Mouse (Mus musculus): ENCODE results near the gene Gm28042.

The Gm28042 gene

DNA sequence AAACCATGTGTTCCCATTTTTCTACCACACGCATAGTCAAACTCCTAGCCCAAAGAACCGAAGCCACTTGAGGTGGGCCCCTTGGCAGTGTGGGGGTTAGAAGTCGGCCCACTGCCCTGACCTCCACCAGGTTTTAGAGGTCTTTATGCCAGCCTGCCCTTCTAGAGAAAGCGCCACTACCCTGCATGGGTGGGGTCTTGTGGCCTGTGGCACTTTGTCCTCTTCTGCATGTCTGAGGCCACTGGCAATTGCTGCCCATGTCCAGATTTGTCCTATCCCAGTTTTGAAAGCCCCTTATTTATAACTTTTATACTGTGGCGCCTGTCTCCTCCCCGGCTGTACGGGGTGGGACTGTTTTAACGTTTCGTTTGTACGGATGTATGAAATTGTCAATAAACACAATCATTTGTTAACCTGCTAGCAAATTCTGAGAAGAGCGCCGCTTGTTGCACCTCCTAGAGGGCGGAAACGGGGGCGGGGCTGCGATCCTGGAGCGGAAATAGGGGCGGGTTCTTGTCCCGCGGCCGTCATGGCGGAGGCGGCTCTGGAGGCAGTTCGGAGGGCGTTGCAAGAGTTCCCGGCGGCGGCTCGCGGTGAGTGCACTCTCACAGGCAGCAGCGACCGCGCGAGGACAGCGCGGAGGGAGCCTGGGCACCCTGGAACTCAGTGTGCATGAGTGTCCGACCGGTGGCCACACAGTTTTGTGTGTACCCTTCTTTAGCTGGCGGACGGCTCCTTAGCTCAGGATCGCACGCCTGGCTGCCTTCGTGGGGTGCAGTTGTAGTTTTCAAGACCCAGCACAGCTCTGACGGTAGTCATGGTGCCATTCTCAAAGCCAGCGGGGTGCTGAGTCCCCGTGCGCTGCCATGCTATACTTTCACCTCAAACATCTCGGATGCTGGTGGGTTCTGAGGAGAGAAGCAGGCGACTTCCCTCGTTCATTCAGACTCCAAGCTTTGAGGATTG lies at the start of gene Gm28042, which contains the start of gene Jmjd7:
Gm28042 (plus strand) TSS at position 510 of the 966 bp plus-strand sequence.
Jmjd7 (plus strand) TSS at position 500 of the 966 bp plus-strand sequence.
- peak; percentile 90 for DNase-seq (ENCODE audit: extremely low spot score, low spot score)

- no peak for DNase-seq (ENCODE audit: extremely low spot score, low spot score)
Observed at GRCm38 (mm10) chr2:119980343-119980986, 46.8 kb upstream of the Gm28042 start.

GRCm38 (mm10) chr2:119981631-119982030 lies 45.7 kb upstream of the Gm28042 start:
- DNase-seq (ENCODE audit: extremely low spot score, low spot score) = no peak

GRCm38 (mm10) chr2:119985871-119986270 lies 41.4 kb upstream of the Gm28042 start:
- DNase-seq (ENCODE audit: extremely low spot score, low spot score) = no peak

DNA sequence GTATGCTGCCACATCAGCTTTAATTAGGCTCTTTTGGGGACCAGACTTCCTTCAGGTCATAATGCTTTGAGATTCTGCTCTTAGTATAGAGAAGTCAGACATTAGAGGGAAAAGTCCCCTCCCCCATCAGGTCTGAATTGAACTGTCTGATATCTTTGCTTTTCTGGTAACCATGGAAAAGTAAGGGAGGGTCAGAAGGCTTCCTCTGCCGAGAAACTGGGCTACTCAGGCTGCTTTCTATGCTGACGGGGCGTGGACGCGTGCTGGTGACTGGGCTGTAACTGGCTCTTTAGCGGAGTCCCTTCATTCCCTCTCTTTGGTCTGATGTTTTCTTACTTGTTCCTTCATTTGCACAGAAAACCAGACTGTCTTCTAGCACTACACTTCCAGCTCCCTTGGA lies 40.9 kb upstream of the Gm28042 start:
- no peak for DNase-seq (ENCODE audit: extremely low spot score, low spot score)

- no peak for DNase-seq (ENCODE audit: extremely low spot score, low spot score)
Observed at GRCm38 (mm10) chr2:119987441-119987840, 39.9 kb upstream of the Gm28042 start.

DNA sequence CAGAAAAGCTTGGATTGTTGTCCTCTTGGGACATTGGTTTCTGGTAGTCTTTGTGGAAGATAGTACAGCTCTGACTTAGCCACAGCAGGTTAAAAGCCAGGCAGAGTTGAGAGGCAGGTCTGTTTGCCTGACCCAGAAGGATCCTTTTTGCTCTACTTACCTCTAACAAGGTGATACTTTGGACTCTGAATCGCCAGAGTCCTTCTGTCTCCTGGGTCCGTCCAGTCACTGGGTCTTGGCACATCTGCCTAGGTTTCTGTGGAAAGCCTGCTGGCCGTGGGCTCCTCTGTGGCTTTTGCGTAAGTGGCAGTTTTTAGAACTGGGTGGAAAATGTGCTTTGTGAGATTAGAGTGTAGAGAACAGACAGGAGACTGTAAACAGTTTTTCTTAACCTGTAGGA lies 38.3 kb upstream of the Gm28042 start:
- no peak for DNase-seq (ENCODE audit: extremely low spot score, low spot score)

DNA sequence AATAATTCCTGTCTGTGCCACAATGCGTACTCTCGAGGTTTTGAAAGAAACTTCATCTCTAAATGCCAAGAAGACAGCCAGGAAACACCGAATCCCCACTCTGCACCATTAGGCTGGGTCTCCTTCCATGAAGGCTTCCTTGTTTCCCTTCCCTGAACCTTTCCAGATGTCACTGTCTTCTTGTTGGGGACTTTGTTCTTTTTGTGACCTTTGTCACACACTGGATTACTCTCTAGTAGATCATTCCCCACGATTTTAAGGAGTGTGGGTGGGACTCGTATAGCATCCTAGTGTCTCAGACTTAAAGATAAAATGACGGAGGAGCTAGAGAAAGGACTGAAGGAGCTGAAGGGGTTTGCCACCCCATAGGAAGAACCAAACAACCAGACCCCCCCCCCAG lies 36.4 kb upstream of the Gm28042 start:
- DNase-seq (ENCODE audit: extremely low spot score, low spot score) = no peak

- DNase-seq (ENCODE audit: extremely low spot score, low spot score) = no peak
Observed at GRCm38 (mm10) chr2:119992349-119992748, 34.9 kb upstream of the Gm28042 start.

- no peak for DNase-seq (ENCODE audit: extremely low spot score, low spot score)
Observed at GRCm38 (mm10) chr2:119993515-119993914, 33.8 kb upstream of the Gm28042 start.

DNA sequence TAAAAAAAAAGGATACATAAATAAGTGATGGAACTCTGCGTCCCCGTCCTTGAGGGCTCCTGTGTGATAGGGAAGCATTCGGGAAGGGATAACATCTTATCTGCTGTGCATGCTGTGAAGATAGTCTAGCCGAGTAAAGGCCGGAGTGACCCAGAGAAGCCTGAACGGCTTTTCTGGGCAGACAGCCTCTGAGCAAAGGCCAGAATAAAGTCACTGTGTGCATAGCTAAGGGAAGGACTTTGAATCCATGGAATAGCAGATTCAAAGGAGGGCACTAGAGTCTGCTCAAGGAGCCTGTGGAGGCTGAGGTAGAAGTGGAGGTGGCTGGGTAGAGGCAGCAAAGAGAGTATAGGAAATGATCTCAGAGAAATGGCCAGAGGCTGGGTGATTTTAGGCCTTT lies 32.5 kb upstream of the Gm28042 start:
- no peak for DNase-seq (ENCODE audit: extremely low spot score, low spot score)

DNA sequence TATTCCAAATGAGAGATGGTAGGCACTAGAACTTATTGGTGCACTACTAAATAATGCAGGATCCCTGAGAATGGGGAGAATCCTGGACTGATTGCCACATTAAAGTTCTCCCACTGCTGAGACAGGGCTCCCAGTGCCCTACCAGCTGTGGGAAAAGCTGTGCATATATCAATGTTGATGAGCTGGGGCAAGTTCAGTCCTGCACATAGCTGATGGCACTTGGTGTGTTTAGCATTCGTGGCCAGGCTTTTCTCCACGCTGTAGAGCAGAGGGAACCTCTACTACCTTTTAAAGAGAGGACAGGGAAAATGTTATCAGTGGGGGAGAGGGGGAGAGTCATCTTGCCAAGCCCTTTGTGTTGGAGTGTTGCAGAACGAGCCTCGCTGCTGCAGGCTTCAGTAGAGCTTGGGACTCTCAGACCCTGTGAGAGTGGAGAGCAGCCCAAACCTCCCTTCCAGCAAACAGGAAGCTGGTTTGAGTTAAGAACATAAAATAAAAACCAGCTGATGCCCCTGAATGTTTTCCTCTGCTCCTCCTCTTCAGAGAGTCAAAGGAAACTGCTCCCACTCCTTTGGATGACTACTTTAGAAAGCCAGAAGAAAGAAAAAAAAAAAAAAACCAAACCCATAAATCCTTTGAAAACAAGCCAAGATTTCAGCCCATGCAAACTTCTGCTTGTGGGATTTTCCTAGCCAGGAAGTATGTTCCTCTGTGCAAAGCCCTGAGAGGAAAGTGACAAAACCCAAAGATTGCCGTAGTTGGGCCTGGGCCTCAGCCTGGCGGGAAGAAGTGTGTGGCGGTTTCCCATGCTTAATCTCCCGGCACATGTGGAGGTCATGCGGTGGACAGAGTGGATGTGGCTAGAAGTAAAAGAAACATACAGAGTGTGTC lies 31.7 kb upstream of the Gm28042 start:
- DNase-seq (ENCODE audit: extremely low spot score, low spot score) = no peak

DNA sequence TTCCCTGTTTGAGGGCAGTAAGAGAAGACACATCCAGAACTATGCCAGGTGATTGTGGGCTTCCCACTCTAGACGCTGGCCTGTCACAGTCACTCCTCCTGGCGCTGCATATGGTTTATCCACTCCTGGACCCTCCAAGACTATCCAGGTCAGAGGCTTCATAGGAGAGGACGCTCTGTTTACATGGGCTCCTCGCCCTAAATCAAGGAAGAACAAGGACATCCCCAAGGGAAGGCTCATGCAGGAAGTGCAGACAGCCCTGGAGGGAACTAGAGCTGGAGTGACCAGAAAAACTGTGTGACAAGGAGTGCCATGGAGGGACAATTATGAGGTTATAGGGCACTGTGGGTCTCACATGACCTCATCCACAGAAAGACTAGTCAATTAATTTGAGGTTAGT lies 29.9 kb upstream of the Gm28042 start:
- DNase-seq (ENCODE audit: extremely low spot score, low spot score) = no peak

DNA sequence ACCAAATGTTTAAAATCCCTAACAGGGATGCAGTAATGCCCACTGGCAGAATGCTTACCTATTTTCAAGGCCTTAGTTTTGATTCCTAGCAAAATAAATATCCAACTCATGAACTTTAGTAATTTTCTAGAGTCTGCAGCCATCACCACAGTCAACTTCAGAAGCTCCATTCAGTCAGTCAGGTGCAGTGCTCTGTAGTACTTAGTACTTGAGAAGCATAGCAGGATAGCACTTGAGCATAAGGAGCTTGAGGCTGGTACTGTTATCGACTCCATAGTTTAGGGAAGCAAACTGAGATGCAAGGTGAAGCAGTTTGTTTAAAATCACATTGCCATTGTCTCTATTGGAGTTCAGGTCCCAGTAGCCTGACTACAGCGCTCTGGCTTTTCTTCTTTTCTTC lies 27.6 kb upstream of the Gm28042 start:
- no peak for DNase-seq (ENCODE audit: extremely low spot score, low spot score)

- DNase-seq (ENCODE audit: extremely low spot score, low spot score) = no peak
Observed at GRCm38 (mm10) chr2:120000882-120001584, 26.3 kb upstream of the Gm28042 start.

- DNase-seq (ENCODE audit: extremely low spot score, low spot score) = no peak
Observed at GRCm38 (mm10) chr2:120001956-120002355, 25.3 kb upstream of the Gm28042 start.

DNA sequence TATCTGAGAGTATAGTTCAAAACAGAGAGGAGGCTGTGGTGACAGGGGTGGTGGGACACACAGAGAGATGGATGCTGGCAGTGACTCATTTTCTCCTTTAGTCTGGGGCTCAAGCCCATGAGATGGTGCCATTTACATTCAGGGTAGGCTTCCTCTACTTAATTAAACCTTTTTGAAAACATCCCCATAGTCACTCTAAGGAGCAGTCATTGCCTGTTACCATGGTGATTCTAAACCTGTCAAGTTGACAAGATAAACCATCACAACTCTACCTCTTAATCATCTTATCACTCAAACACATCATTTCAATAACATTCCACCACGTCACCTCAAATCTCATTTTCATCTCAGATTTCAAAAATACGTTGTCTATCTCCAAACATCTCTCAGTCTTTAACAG lies 23.3 kb upstream of the Gm28042 start:
- no peak for DNase-seq (ENCODE audit: extremely low spot score, low spot score)

DNA sequence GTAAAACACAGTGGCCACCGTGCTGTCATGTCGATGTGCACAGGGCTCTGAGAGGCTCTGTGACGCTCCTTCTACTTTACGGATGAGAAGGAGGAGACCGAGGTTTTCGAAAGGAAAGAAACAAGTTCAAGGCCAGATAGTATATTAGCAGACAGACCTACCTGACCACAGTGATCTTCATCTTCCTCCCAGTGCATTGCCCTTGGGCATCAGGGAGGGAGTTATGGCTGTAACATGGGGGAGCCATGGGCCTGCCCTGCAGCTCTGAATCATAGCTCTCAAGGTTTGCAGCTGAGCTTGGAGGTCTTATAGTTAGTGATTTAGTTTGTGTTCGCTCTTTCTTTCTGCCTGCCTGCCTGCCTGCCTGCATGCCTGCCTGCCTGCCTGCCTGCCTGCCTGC lies 20.6 kb upstream of the Gm28042 start:
- DNase-seq (ENCODE audit: extremely low spot score, low spot score) = no peak

GRCm38 (mm10) chr2:120007680-120008210 lies 19.5 kb upstream of the Gm28042 start:
- DNase-seq (ENCODE audit: extremely low spot score, low spot score) = no peak

GRCm38 (mm10) chr2:120008672-120009071 lies 18.6 kb upstream of the Gm28042 start:
- no peak for DNase-seq (ENCODE audit: extremely low spot score, low spot score)

All from neural tube, embryonic 10.5 days (tissue).